Mouse (Mus musculus): Measurements from ENCODE around the gene Usp54.

DNA sequence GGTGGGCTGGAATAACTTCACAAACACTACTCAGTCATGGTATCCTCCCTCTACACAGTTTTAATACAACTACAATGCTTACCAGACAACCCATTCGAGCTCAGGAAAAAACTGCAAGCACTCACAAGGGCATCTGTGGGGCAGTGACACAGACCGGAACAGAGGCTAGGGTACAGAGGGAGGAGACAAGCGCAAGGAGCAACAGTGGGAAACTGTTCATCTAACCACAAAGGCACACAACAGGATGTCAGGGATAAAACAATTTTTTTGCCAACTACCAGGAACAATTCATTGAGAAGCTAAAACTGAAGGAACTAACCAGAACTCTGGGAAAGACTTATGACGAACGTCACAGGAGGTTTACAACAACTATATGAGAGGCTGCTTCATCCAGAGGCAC lies 22.7 kb downstream of the Usp54 start:
- no peak for TF ChIP-seq MAFK (IDR thresholded peaks at IDR 0.05; ENCODE audit: insufficient replicate concordance, low read length)
- TF ChIP-seq CTCF (conservative IDR thresholded peaks at IDR 0.05 in 1 of 2, IDR thresholded peaks at IDR 0.05 in 1 of 2; ENCODE audit: low read depth in 2 of 2, low read length in 2 of 2): no peak
- no peak for TF ChIP-seq ZMIZ1 (IDR thresholded peaks at IDR 0.05; ENCODE audit: low read depth, low read length)

Measured in CH12.LX (cell line).